Mouse (Mus musculus) hematopoietic multipotent progenitor cell, adult 10-12 weeks (in vitro differentiated cells): Measurements from ENCODE around the gene Tcp11l2. TPM values are rescaled to one million over a fixed set of nuclear protein-coding genes. Genes with fewer than 3 reads are reported as not detected.

Experiments
- polyA plus RNA-seq: library from polyadenylated mRNA; stranded (reverse); fragments of >175 nt; gene quantifications from 2 replicates; pipeline ENCODE4 v1.2.3, GENCODE M21; 2012; ENCODE audit warnings: low replicate concordance

The Tcp11l2 gene
- 3.8 and 6.5 TPM in 2 replicates for polyA plus RNA-seq

GRCm38 (mm10) chr10:84576395-84577070 is at the start of gene Tcp11l2:
Gene Tcp11l2 (plus strand): TSS chr10:84576626.

GRCm38 (mm10) chr10:84533912-84534671 is 42.3 kb upstream of the Tcp11l2 start, which contains the start of gene Ckap4:
Gene Ckap4 (minus strand): TSS chr10:84534062.

DNA sequence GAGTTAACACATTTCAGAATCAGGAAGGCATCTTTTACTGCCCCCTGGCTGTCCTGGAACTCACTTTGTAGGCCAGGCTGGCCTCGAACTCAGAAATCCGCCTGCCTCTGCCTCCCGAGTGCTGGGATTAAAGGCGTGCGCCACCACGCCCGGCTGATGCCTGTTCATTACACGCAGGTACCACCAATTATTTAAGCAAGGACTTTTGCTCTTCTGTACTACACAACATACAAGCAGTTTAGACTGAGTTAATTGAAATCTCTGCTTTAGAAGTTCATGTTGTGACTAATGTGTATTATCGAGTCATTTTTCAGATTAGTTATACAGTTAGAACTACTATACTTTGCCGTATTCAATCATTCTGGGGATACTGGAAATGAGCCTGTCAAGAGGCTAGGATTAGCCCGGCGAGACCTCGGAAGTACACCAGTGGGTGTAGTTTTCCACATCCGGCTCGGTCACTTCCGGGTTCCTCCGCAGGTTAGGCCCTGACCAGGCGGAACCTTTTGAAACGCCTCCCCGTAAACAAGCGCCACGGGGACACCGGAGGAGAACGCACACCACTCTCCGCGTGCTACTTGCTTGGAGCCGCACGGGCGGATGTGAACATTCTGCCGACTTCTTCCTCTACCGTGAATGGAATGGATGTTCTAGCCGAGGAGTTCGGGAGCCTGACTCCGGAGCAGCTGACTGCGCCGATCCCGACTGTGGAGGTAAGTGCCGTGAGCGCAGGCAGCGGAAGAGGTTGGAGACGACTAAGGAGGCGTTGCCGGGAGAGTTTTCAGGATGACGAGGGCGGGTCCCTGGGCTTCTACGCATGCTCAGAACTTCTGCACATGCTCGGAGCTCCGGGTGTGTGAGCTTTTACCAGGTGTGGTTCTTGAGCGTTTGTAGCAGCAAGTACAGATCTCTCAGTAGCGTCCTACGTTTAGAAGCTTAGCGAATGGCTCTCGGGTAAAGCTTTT is 45.7 kb downstream of the Tcp11l2 start, which contains the start of gene Polr3b:
Gene Polr3b, plus strand, starts transcription at position 467 of the 965 bp plus-strand sequence.

Other genes starting within 250 kb of the Tcp11l2 start
- 1.7 and 6.5 TPM in 2 replicates for gene Nuak1, start 136.0 kb upstream of the Tcp11l2 start, polyA plus RNA-seq
- gene Ckap4, start 42.6 kb upstream of the Tcp11l2 start, polyA plus RNA-seq, result 15.7 and 29.6 TPM in 2 replicates
- gene Polr3b, start 45.7 kb downstream of the Tcp11l2 start, polyA plus RNA-seq, result 4.0 and 6.4 TPM in 2 replicates
- gene Rfx4, start 179.4 kb downstream of the Tcp11l2 start, polyA plus RNA-seq, result not detected in 2 replicates